Mouse (Mus musculus): Measurements from ENCODE around the gene Rhox3a. TPM values are rescaled to one million over a fixed set of nuclear protein-coding genes. Genes with fewer than 3 reads are reported as not detected.
"Not testable (repeated sequence)": the region's sequence is repeated elsewhere in the genome, so short reads cannot be mapped to it uniquely, and the experiment has no call there.

Rhox3a gene
- total RNA-seq (2021), result not detected
- polyA plus RNA-seq (2012; rRNA removed), result not detected in 2 replicates
- long read RNA-seq, result 0 reads

- WGBS, result 67% methylated on average over 1 of the region's 3 CpGs
- DNase-seq, result not testable (repeated sequence)
Observed at GRCm38 (mm10) chrX:37249619-37250018, at the start of gene Rhox3a. TSS of gene Rhox3a (plus strand) at chrX:37249919.

GRCm38 (mm10) chrX:37210941-37211340 is 38.8 kb upstream of the Rhox3a start, which contains the start of gene Gm9:
TSS of gene Gm9 (minus strand) at chrX:37211041.
- no peak for TF ChIP-seq POLR2A (IDR thresholded peaks at IDR 0.05; ENCODE audit: insufficient read depth, low read depth, low read length)
- TF ChIP-seq EP300 (IDR thresholded peaks at IDR 0.05; ENCODE audit: insufficient read depth, low read depth, low read length), result no peak
- TF ChIP-seq CTCF (IDR thresholded peaks at IDR 0.05), result no peak
- Histone ChIP-seq H3K36me3 (ENCODE audit: control insufficient read depth, insufficient read depth, low read length) (no peaks in the 10 kb centered on the region), H3K4me3 (no peak within 1 kb of the TSS), H3K4me1 (ENCODE audit: control insufficient read depth, insufficient read depth, low read length) (no peaks in the 10 kb centered on the region), H3K27ac (no peak within 1 kb of the TSS), H3K9ac (ENCODE audit: low read depth, low read length) (no peak within 1 kb of the TSS), H3K79me2 (replicated peaks; ENCODE audit: control insufficient read depth, insufficient read depth, low read length) (no peaks in the 10 kb centered on the region), H3K27me3 (ENCODE audit: control insufficient read depth, insufficient read depth, low read length) (no peaks in the 10 kb centered on the region)
- WGBS, result 79% methylated on average over 10 of the region's 10 CpGs
- DNase-seq, result no peak
- intact Hi-C loops (cut with DNase I), result no loop called here

More at GRCm38 (mm10) chrX:37249619-37250018, at the start of gene Rhox3a:
- H3K36me3 ChIP-seq (ENCODE audit: control insufficient read depth, insufficient read depth, low read length); H3K79me2 ChIP-seq (replicated peaks; ENCODE audit: control insufficient read depth, insufficient read depth, low read length); H3K27me3 ChIP-seq (ENCODE audit: control insufficient read depth, insufficient read depth, low read length); H3K4me1 ChIP-seq (ENCODE audit: control insufficient read depth, insufficient read depth, low read length); intact Hi-C loops (cut with DNase I); H3K27ac ChIP-seq; H3K4me3 ChIP-seq; H3K9ac ChIP-seq (ENCODE audit: low read depth, low read length): not testable (repeated sequence)

GRCm38 (mm10) chrX:37222158-37222557 is 27.6 kb upstream of the Rhox3a start, which contains the start of gene Rhox1:
TSS of gene Rhox1 (minus strand) at chrX:37222258.
- H3K79me2 ChIP-seq (replicated peaks; ENCODE audit: control insufficient read depth, insufficient read depth, low read length); H3K27me3 ChIP-seq (ENCODE audit: control insufficient read depth, insufficient read depth, low read length); H3K27ac ChIP-seq; H3K36me3 ChIP-seq (ENCODE audit: control insufficient read depth, insufficient read depth, low read length); DNase-seq; H3K9ac ChIP-seq (ENCODE audit: low read depth, low read length); intact Hi-C loops (cut with DNase I); H3K4me3 ChIP-seq; H3K4me1 ChIP-seq (ENCODE audit: control insufficient read depth, insufficient read depth, low read length): not testable (repeated sequence)
- WGBS, result 78% methylated on average over 1 of the region's 1 CpGs

GRCm38 (mm10) chrX:37244676-37245075 is 5.0 kb upstream of the Rhox3a start, which contains the start of gene Rhox2a:
TSS of gene Rhox2a (plus strand) at chrX:37244976.
- H3K79me2 ChIP-seq (replicated peaks; ENCODE audit: control insufficient read depth, insufficient read depth, low read length); H3K27ac ChIP-seq; H3K36me3 ChIP-seq (ENCODE audit: control insufficient read depth, insufficient read depth, low read length); H3K4me3 ChIP-seq; H3K9ac ChIP-seq (ENCODE audit: low read depth, low read length); H3K4me1 ChIP-seq (ENCODE audit: control insufficient read depth, insufficient read depth, low read length); H3K27me3 ChIP-seq (ENCODE audit: control insufficient read depth, insufficient read depth, low read length); intact Hi-C loops (cut with DNase I); DNase-seq: not testable (repeated sequence)
- 100% methylated on average over 2 of the region's 9 CpGs for WGBS

GRCm38 (mm10) chrX:37265038-37265437 is 15.3 kb downstream of the Rhox3a start, which contains the start of gene Rhox4a:
TSS of gene Rhox4a (plus strand) at chrX:37265338.
- H3K79me2 ChIP-seq (replicated peaks; ENCODE audit: control insufficient read depth, insufficient read depth, low read length); H3K27ac ChIP-seq; H3K4me3 ChIP-seq; H3K27me3 ChIP-seq (ENCODE audit: control insufficient read depth, insufficient read depth, low read length); DNase-seq; H3K4me1 ChIP-seq (ENCODE audit: control insufficient read depth, insufficient read depth, low read length); H3K36me3 ChIP-seq (ENCODE audit: control insufficient read depth, insufficient read depth, low read length); H3K9ac ChIP-seq (ENCODE audit: low read depth, low read length); intact Hi-C loops (cut with DNase I): not testable (repeated sequence)
- WGBS, result 94% methylated on average over 11 of the region's 19 CpGs

Other genes starting within 250 kb of the Rhox3a start
- gene Sowahd, start 201.1 kb upstream of the Rhox3a start, total RNA-seq (2021), result not detected
- not detected in 2 replicates for gene Sowahd, start 201.1 kb upstream of the Rhox3a start, polyA plus RNA-seq (2012; rRNA removed)
- gene Rpl39, start 164.5 kb upstream of the Rhox3a start, total RNA-seq (2021), result 100 to 1,000 TPM; 289 to 325 TPM
- 57.3 and 86.8 TPM in 2 replicates for gene Rpl39, start 164.5 kb upstream of the Rhox3a start, polyA plus RNA-seq (2012; rRNA removed)
- gene Upf3b, start 139.6 kb upstream of the Rhox3a start, total RNA-seq (2021), result 1 to 10 TPM; 6.6 to 6.7 TPM
- gene Upf3b, start 139.6 kb upstream of the Rhox3a start, polyA plus RNA-seq (2012; rRNA removed), result 2.6 and 4.5 TPM in 2 replicates
- 1 to 10 TPM; 8.8 TPM for gene Nkap, start 123.1 kb upstream of the Rhox3a start, total RNA-seq (2021)
- gene Nkap, start 123.1 kb upstream of the Rhox3a start, polyA plus RNA-seq (2012; rRNA removed), result 1.6 and 3.0 TPM in 2 replicates
- not detected for gene Akap14, start 81.1 kb upstream of the Rhox3a start, total RNA-seq (2021)
- gene Akap14, start 81.1 kb upstream of the Rhox3a start, polyA plus RNA-seq (2012; rRNA removed), result 0.08 TPM in 1 of 2 replicates, not detected in the other
- 100 to 1,000 TPM; 816 to 925 TPM for gene Ndufa1, start 58.8 kb upstream of the Rhox3a start, total RNA-seq (2021)
- gene Ndufa1, start 58.8 kb upstream of the Rhox3a start, polyA plus RNA-seq (2012; rRNA removed), result 1,094 and 1,413 TPM in 2 replicates
- 1 to 10 TPM; 1.8 to 2.2 TPM for gene Rnf113a1, start 58.7 kb upstream of the Rhox3a start, total RNA-seq (2021)
- gene Rnf113a1, start 58.7 kb upstream of the Rhox3a start, polyA plus RNA-seq (2012; rRNA removed), result 1.5 TPM in 2 replicates
- not detected for gene Gm9, start 38.9 kb upstream of the Rhox3a start, total RNA-seq (2021)
- gene Gm9, start 38.9 kb upstream of the Rhox3a start, polyA plus RNA-seq (2012; rRNA removed), result not detected in 2 replicates
- gene Rhox1, start 27.7 kb upstream of the Rhox3a start, total RNA-seq (2021), result not detected
- gene Rhox1, start 27.7 kb upstream of the Rhox3a start, polyA plus RNA-seq (2012; rRNA removed), result not detected in 2 replicates
- not detected for gene Rhox2a, start 4.9 kb upstream of the Rhox3a start, total RNA-seq (2021)
- gene Rhox2a, start 4.9 kb upstream of the Rhox3a start, polyA plus RNA-seq (2012; rRNA removed), result not detected in 2 replicates
- gene Rhox4a, start 15.4 kb downstream of the Rhox3a start, total RNA-seq (2021), result not detected
- not detected in 2 replicates for gene Rhox4a, start 15.4 kb downstream of the Rhox3a start, polyA plus RNA-seq (2012; rRNA removed)
- gene Rhox3a2, start 130.1 kb downstream of the Rhox3a start, total RNA-seq (2021), result not detected
- gene Rhox3a2, start 130.1 kb downstream of the Rhox3a start, polyA plus RNA-seq (2012; rRNA removed), result not detected in 2 replicates
- not detected for gene Rhox4a2, start 140.9 kb downstream of the Rhox3a start, total RNA-seq (2021)
- gene Rhox4a2, start 140.9 kb downstream of the Rhox3a start, polyA plus RNA-seq (2012; rRNA removed), result not detected in 2 replicates
- not detected for gene Rhox2b, start 162.1 kb downstream of the Rhox3a start, total RNA-seq (2021)
- gene Rhox2b, start 162.1 kb downstream of the Rhox3a start, polyA plus RNA-seq (2012; rRNA removed), result not detected in 2 replicates
- gene Rhox4b, start 182.6 kb downstream of the Rhox3a start, total RNA-seq (2021), result not detected
- not detected in 2 replicates for gene Rhox4b, start 182.6 kb downstream of the Rhox3a start, polyA plus RNA-seq (2012; rRNA removed)
- not detected for gene Rhox2c, start 203.8 kb downstream of the Rhox3a start, total RNA-seq (2021)
- not detected in 2 replicates for gene Rhox2c, start 203.8 kb downstream of the Rhox3a start, polyA plus RNA-seq (2012; rRNA removed)
- not detected for gene Rhox3c, start 208.7 kb downstream of the Rhox3a start, total RNA-seq (2021)
- gene Rhox3c, start 208.7 kb downstream of the Rhox3a start, polyA plus RNA-seq (2012; rRNA removed), result not detected in 2 replicates
- not detected for gene Rhox4c, start 230.4 kb downstream of the Rhox3a start, total RNA-seq (2021)
- gene Rhox4c, start 230.4 kb downstream of the Rhox3a start, polyA plus RNA-seq (2012; rRNA removed), result not detected in 2 replicates
- gene Rhox2d, start 243.5 kb downstream of the Rhox3a start, total RNA-seq (2021), result not detected
- gene Rhox2d, start 243.5 kb downstream of the Rhox3a start, polyA plus RNA-seq (2012; rRNA removed), result not detected in 2 replicates

Data from heart, adult 2 months (tissue).